Mouse (Mus musculus) gastrocnemius, postnatal 25 days (tissue): ENCODE results near the gene Usp5. TPM values are rescaled to one million over a fixed set of nuclear protein-coding genes. Genes with fewer than 3 reads are reported as not detected.

ENCODE experiments used
- DNase-seq: peaks from one replicate; pipeline ENCODE4 v3.0.0; 2022
- long read RNA-seq, 2 experiments: library from polyadenylated mRNA; stranded (forward); transcript quantifications; one replicate each; pipeline ENCODE4 v2.0.0; 2021
- total RNA-seq, 2 experiments: library from RNA; stranded (reverse); gene quantifications; 1 replicate in 1 of 2; 2 replicates in 1 of 2; pipeline ENCODE4 v1.2.3; 2021

Gene Usp5
- 10 to 100 TPM; 42.1 to 44.0 TPM for total RNA-seq
- long read RNA-seq, experiment 1, transcript Usp5-201 (20 exons, 3,213 nt) = major isoform, 11 of 23 reads
- long read RNA-seq, experiment 1, partial matches to known transcripts = 8 of 23 reads
- long read RNA-seq, experiment 1, other reads (novel, unspliced or antisense) = 4 of 23 reads
- long read RNA-seq, experiment 2, transcript Usp5-202 (20 exons, 3,076 nt) = minor isoform, 7 of 40 reads
- long read RNA-seq, experiment 2, transcript Usp5-201 (20 exons, 3,213 nt) = major isoform, 13 of 40 reads
- long read RNA-seq, experiment 2, partial matches to known transcripts = 14 of 40 reads
- long read RNA-seq, experiment 2, other reads (novel, unspliced or antisense) = 6 of 40 reads

GRCm38 (mm10) chr6:124828868-124829798, at the start of gene Usp5, which contains the start of gene Cdca3:
Gene Usp5, minus strand, starts transcription at chr6:124829484.
Gene Cdca3, plus strand, starts transcription at chr6:124829547.
- DNase-seq = peak; percentile 100

- DNase-seq = no peak
These were observed 45.1 kb upstream of the Usp5 start for GRCm38 (mm10) chr6:124874348-124874747.

- no peak for DNase-seq
These were observed 37.3 kb upstream of the Usp5 start for GRCm38 (mm10) chr6:124866560-124866959.

- DNase-seq = no peak
These were observed 36.6 kb upstream of the Usp5 start for GRCm38 (mm10) chr6:124865766-124866362.

GRCm38 (mm10) chr6:124863658-124864298, 34.5 kb upstream of the Usp5 start, which contains the start of gene Gpr162:
Gene Gpr162, minus strand, starts transcription at chr6:124863983.
- DNase-seq = peak; percentile 56

- DNase-seq = no peak
These were observed 33.9 kb upstream of the Usp5 start for GRCm38 (mm10) chr6:124863125-124863657.

- DNase-seq = no peak
These were observed 33.3 kb upstream of the Usp5 start for GRCm38 (mm10) chr6:124862406-124863124.

GRCm38 (mm10) chr6:124861802-124862201, 32.5 kb upstream of the Usp5 start:
- no peak for DNase-seq

GRCm38 (mm10) chr6:124861266-124861665, 32.0 kb upstream of the Usp5 start:
- DNase-seq = no peak

- DNase-seq = no peak
These were observed 31.2 kb upstream of the Usp5 start for GRCm38 (mm10) chr6:124860511-124860910.

GRCm38 (mm10) chr6:124859725-124860124, 30.4 kb upstream of the Usp5 start:
- peak; percentile 77 for DNase-seq

GRCm38 (mm10) chr6:124858561-124859318, 29.5 kb upstream of the Usp5 start:
- no peak for DNase-seq

GRCm38 (mm10) chr6:124857840-124858530, 28.7 kb upstream of the Usp5 start:
- no peak for DNase-seq

GRCm38 (mm10) chr6:124856916-124857839, 27.9 kb upstream of the Usp5 start, which contains the start of gene P3h3:
Gene P3h3, minus strand, starts transcription at chr6:124857752.
- DNase-seq = peak; percentile 73

- DNase-seq = no peak
These were observed 27.0 kb upstream of the Usp5 start for GRCm38 (mm10) chr6:124856321-124856720.

GRCm38 (mm10) chr6:124854647-124855046, 25.4 kb upstream of the Usp5 start:
- no peak for DNase-seq

GRCm38 (mm10) chr6:124850535-124850934, 21.3 kb upstream of the Usp5 start:
- no peak for DNase-seq

GRCm38 (mm10) chr6:124847305-124847704, 18.0 kb upstream of the Usp5 start:
- peak; percentile 81 for DNase-seq
